Mouse (Mus musculus) liver, adult (tissue): Measurements from ENCODE around the gene Id2.

Source experiments
- GATA4 ChIP-seq: IDR thresholded peaks from 2 replicates; pipeline ENCODE4 v1.6.1; 2014; ENCODE audit warnings: mild to moderate bottlenecking, low read length; ENCODE audit not compliant: insufficient replicate concordance

Gene Id2

GRCm38 (mm10) chr12:25116126-25116525 lies 19.2 kb upstream of the Id2 start:
- no peak for TF ChIP-seq GATA4

GRCm38 (mm10) chr12:25114426-25114825 lies 17.5 kb upstream of the Id2 start:
- no peak for TF ChIP-seq GATA4

- TF ChIP-seq GATA4 = no peak
Observed at GRCm38 (mm10) chr12:25113357-25113756, 16.4 kb upstream of the Id2 start.

- no peak for TF ChIP-seq GATA4
Observed at GRCm38 (mm10) chr12:25112806-25113205, 15.9 kb upstream of the Id2 start.

GRCm38 (mm10) chr12:25110682-25111078 lies 13.7 kb upstream of the Id2 start:
- TF ChIP-seq GATA4 = no peak

- TF ChIP-seq GATA4 = no peak; the same call in 1 of the 2 replicates
Observed at GRCm38 (mm10) chr12:25109971-25110681, 13.2 kb upstream of the Id2 start.

GRCm38 (mm10) chr12:25108865-25109264 lies 11.9 kb upstream of the Id2 start:
- TF ChIP-seq GATA4 = no peak

- no peak for TF ChIP-seq GATA4
Observed at GRCm38 (mm10) chr12:25104541-25104940, 7.6 kb upstream of the Id2 start.

GRCm38 (mm10) chr12:25103911-25104310 lies 7.0 kb upstream of the Id2 start:
- TF ChIP-seq GATA4 = no peak

- TF ChIP-seq GATA4 = no peak
Observed at GRCm38 (mm10) chr12:25101389-25101788, 4.4 kb upstream of the Id2 start.

- TF ChIP-seq GATA4 = no peak
Observed at GRCm38 (mm10) chr12:25100411-25101217, 3.7 kb upstream of the Id2 start.

- peak; percentile 28; the same call in 1 of the 2 replicates for TF ChIP-seq GATA4
Observed at GRCm38 (mm10) chr12:25099563-25100408, 2.8 kb upstream of the Id2 start.

- TF ChIP-seq GATA4 = no peak
Observed at GRCm38 (mm10) chr12:25099313-25099562, 2.3 kb upstream of the Id2 start.

GRCm38 (mm10) chr12:25098561-25099312 lies 1.8 kb upstream of the Id2 start:
- TF ChIP-seq GATA4 = peak; percentile 55; the same call in 1 of the 2 replicates

- no peak for TF ChIP-seq GATA4
Observed at GRCm38 (mm10) chr12:25098161-25098550, 1.2 kb upstream of the Id2 start.
